Mouse (Mus musculus): ENCODE measurements around the gene Mrpl34. TPM values are rescaled to one million over a fixed set of nuclear protein-coding genes. Genes with fewer than 3 reads are reported as not detected.

Gene Mrpl34
- 16.9 TPM for polyA plus RNA-seq (2014; fragmentation: Illumina TruSeq; extraction: RNeasy Lipid Tissue Mini Kit (QIAGEN cat#74804); ENCODE audit: low read depth, low replicate concordance)

DNA sequence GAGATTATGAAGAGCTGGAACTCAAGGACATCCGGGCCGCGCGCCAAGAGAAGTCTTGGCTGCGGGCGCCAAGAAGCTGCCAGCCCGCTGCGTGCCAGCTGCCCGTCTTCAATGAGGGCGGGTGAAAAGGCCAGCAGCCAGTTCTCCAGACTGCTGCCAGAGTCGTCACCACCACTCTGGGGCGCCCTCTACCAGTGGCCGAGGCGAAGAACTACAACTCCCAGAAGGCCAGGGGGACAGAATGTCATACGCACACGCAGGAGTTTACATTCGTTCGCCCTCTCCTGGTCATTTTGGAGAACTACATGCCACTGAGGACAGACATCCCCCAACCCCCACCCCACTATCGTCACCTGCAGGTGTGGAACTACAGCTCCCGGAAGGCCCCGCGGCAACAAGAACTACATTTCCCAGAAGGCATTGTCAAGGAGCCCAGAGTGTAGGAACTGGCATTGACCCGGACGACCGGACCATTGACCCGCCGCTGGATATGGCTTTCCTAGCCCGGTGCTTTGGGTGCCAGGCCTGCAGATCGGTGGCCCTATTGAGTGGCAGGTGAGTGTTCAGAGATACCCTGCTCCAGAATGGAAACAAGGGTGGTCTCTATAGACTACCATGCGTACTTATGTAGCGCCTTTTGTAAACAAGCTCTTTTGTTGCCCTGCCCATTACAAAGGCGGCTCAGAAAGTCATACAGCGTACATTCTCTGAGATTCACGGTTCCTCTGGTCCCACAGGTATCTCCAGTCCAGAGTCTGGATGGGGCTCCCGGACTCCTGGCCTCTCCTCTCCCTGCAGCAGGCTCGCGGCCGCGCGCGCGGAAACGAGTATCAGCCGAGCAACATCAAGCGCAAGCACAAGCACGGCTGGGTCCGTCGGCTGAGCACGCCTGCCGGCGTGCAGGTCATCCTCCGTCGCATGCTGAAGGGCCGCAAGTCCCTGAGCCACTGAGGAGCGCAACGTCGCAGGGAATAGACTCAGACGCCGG lies at the start of gene Mrpl34:
Gene Mrpl34 (plus strand): TSS at position 447 of the 988 bp plus-strand sequence.

DNA sequence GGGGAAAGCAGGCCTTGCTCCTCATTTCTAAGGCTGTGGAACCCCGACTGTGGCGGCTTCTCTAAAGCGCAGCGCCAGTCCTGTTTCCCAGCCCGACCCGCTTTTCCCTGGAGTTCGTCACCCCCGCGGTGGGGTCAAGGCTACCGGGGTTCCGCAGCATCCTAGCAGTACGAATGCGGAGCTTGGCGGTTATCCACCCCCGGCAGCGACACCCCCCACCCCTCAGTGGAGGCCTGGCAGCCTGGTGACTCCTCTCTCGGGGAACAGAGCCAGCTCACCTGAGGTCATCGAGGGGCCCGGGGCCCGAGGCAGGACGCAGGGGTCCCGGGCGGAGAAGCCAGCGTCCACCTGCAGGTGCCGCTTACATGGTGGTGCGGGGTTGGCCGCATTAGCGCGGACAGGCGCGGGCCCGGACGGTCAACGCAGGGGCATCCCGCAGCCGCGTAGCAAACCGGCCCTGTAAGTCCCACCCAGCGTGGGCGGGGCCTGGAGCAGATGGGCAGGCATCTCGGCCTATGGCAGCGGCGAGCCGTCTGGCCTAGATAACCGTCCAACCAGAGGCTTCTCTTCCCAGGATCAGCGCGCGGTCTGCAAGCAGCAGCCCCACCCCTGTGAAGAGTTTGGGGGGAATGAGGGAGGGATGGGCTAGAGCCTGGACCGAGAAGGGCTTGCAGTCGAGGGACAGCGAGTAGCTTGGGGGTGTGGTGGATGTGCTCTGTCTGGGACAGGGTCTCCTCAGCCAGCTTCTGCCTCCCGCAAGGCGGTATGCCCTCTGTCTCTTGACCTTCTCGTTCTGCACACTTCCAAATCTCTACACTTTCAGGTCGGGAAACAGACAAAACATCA lies 1.3 kb upstream of the Mrpl34 start, which contains the start of gene Abhd8:
Gene Abhd8 (minus strand): TSS at position 468 of the 846 bp plus-strand sequence.

DNA sequence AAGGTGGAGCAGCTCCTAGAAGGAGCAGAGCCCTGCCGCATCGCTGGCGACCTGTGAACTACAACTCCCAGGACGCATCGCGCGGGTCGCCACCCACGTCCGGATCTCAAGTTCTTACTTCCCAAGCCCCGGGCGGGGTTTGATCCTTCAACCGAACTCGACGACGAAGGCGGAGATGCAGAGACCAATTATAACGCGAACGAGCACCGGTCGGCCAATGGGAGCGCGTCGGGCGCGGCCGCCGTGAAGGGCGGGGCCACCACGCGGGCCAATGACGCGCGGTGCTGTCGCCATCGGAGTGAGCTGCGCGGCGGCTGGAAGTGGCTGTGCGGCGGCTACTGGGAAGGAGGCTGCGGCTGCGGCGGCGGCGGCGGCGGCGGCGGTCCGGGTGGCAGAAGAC lies 4.2 kb downstream of the Mrpl34 start, which contains the start of gene Dda1:
Gene Dda1 (plus strand): TSS at position 284 of the 400 bp plus-strand sequence.

DNA sequence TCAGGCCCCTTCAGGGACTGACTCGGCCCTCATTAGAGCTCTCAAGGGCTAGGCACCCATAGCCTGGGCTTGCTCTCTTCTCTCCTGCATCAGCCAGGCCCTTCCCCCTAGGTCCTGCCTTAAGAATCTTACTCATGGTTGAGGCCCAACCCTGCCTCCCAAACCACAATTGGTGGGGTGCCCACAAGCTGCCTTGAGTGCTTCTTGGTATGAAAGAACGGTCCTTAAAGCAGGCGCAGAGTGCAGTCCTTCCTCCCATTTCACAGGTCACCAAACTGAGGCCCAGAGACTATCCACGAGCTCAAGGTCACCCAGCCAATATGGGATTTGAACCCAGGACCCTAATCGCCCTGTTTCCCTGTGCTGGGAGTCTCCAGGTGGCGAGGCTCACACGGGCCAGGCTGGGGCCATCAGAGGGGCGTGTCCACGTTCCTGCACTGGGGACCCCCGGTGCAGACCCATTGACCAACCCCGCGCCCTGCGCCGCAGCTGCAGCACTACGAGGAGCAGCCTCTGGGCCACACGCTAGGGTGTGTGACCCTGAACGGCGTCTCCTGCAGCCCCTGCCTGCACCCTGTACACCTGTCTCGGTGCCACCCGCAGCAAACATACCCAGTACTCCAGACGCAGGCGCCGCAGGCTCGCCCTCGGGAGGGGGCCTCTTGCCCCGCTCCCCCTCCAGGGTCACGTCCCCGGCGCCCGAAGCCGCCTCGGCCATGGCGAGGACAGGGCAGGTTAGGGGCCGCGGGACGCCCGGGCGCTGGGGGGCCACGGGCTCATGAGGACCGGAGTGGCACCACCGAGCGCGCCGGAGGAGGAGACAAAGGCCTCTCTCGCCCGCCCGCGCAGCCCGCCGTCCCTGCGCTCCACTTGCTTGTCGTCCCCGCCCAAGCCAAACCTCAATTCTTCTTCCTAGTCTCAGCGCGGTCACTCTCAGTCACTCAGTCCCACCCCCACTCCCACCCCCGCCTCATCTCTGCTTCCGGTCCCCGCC lies 20.7 kb downstream of the Mrpl34 start, which contains the start of gene Ano8:
Gene Ano8 (minus strand): TSS at position 822 of the 994 bp plus-strand sequence.

DNA sequence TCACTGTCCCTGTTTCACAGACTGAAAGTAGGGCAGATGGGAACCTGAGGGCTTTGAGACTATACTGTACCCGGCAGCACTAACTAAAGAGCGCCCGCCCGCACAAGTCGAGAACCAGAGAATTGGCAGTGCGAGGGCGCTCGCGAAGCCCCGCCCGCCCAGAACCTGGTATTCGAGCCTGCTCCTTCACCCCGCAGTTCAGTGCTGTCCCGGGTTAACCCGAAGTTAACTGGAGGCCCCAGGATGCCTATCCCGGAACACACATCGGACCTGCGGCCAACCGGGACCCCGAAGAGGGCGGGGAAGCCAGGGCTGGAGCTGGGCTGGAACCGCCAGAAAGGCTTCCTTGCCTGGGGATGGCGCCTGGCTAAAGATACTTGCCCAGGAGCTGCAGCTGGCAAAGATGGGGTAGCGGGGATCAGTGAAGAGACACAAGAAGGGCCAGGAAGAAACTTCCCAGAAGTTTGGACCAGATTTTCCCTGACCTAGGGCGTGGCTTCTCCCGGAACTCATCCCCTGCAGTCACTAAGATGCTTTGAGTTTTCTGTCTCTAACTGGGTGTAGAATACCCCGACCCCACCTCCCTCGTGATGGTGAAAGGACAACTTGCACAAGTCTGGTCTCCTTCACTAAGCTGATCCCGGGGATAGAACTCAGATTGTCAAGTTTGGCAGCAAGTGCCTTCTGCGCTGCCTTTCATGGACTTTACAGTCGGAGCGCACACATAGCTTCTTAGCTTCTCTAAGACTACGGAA lies 23.1 kb downstream of the Mrpl34 start, which contains the start of gene Gtpbp3:
Gene Gtpbp3 (plus strand): TSS at position 413 of the 755 bp plus-strand sequence.

DNA sequence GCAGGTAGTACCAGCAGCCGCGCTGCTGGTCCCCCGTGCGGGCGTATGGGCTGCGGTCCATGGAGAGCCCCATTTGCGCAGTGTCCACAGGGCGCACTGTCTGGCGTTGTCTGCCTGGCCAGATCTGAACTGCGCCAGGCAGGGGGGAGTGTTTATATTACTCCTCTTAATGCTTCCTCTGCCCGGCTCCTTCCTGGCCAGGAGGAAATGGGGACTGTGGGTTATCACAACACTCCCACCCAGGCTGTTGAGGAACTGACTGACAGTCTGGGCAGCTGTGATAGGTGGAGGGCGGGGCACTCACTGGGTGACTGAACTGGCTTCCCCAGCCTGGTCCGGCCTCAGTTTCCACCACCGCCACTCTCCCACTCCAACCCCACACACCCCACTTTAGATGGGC lies 46.9 kb downstream of the Mrpl34 start, which contains the start of gene Plvap:
Gene Plvap (minus strand): TSS at position 109 of the 400 bp plus-strand sequence.

Other genes starting within 250 kb of the Mrpl34 start
- 1.3 TPM for gene Myo9b, start 192.2 kb upstream of the Mrpl34 start, polyA plus RNA-seq (2014; fragmentation: Illumina TruSeq; extraction: RNeasy Lipid Tissue Mini Kit (QIAGEN cat#74804); ENCODE audit: low read depth, low replicate concordance)
- 1.9 TPM for gene Haus8, start 192.0 kb upstream of the Mrpl34 start, polyA plus RNA-seq (2014; fragmentation: Illumina TruSeq; extraction: RNeasy Lipid Tissue Mini Kit (QIAGEN cat#74804); ENCODE audit: low read depth, low replicate concordance)
- 2.1 TPM for gene Use1, start 98.1 kb upstream of the Mrpl34 start, polyA plus RNA-seq (2014; fragmentation: Illumina TruSeq; extraction: RNeasy Lipid Tissue Mini Kit (QIAGEN cat#74804); ENCODE audit: low read depth, low replicate concordance)
- 2.1 TPM for gene Ocel1, start 93.7 kb upstream of the Mrpl34 start, polyA plus RNA-seq (2014; fragmentation: Illumina TruSeq; extraction: RNeasy Lipid Tissue Mini Kit (QIAGEN cat#74804); ENCODE audit: low read depth, low replicate concordance)
- gene Nr2f6, start 83.0 kb upstream of the Mrpl34 start, polyA plus RNA-seq (2014; fragmentation: Illumina TruSeq; extraction: RNeasy Lipid Tissue Mini Kit (QIAGEN cat#74804); ENCODE audit: low read depth, low replicate concordance) = 2.5 TPM
- 0.89 TPM for gene Ushbp1, start 69.2 kb upstream of the Mrpl34 start, polyA plus RNA-seq (2014; fragmentation: Illumina TruSeq; extraction: RNeasy Lipid Tissue Mini Kit (QIAGEN cat#74804); ENCODE audit: low read depth, low replicate concordance)
- gene Babam1, start 68.1 kb upstream of the Mrpl34 start, polyA plus RNA-seq (2014; fragmentation: Illumina TruSeq; extraction: RNeasy Lipid Tissue Mini Kit (QIAGEN cat#74804); ENCODE audit: low read depth, low replicate concordance) = 17.8 TPM
- gene Ankle1, start 58.9 kb upstream of the Mrpl34 start, polyA plus RNA-seq (2014; fragmentation: Illumina TruSeq; extraction: RNeasy Lipid Tissue Mini Kit (QIAGEN cat#74804); ENCODE audit: low read depth, low replicate concordance) = not detected
- 0.77 TPM for gene Abhd8, start 1.3 kb upstream of the Mrpl34 start, polyA plus RNA-seq (2014; fragmentation: Illumina TruSeq; extraction: RNeasy Lipid Tissue Mini Kit (QIAGEN cat#74804); ENCODE audit: low read depth, low replicate concordance)
- 1.3 TPM for gene Dda1, start 4.2 kb downstream of the Mrpl34 start, polyA plus RNA-seq (2014; fragmentation: Illumina TruSeq; extraction: RNeasy Lipid Tissue Mini Kit (QIAGEN cat#74804); ENCODE audit: low read depth, low replicate concordance)
- 0.85 TPM for gene Ano8, start 21.0 kb downstream of the Mrpl34 start, polyA plus RNA-seq (2014; fragmentation: Illumina TruSeq; extraction: RNeasy Lipid Tissue Mini Kit (QIAGEN cat#74804); ENCODE audit: low read depth, low replicate concordance)
- 1.4 TPM for gene Gtpbp3, start 23.1 kb downstream of the Mrpl34 start, polyA plus RNA-seq (2014; fragmentation: Illumina TruSeq; extraction: RNeasy Lipid Tissue Mini Kit (QIAGEN cat#74804); ENCODE audit: low read depth, low replicate concordance)
- gene Plvap, start 46.8 kb downstream of the Mrpl34 start, polyA plus RNA-seq (2014; fragmentation: Illumina TruSeq; extraction: RNeasy Lipid Tissue Mini Kit (QIAGEN cat#74804); ENCODE audit: low read depth, low replicate concordance) = 6.2 TPM
- gene Ccdc194, start 60.8 kb downstream of the Mrpl34 start, polyA plus RNA-seq (2014; fragmentation: Illumina TruSeq; extraction: RNeasy Lipid Tissue Mini Kit (QIAGEN cat#74804); ENCODE audit: low read depth, low replicate concordance) = not detected
- gene Bst2, start 72.5 kb downstream of the Mrpl34 start, polyA plus RNA-seq (2014; fragmentation: Illumina TruSeq; extraction: RNeasy Lipid Tissue Mini Kit (QIAGEN cat#74804); ENCODE audit: low read depth, low replicate concordance) = 2.2 TPM
- 1.8 TPM for gene Mvb12a, start 78.0 kb downstream of the Mrpl34 start, polyA plus RNA-seq (2014; fragmentation: Illumina TruSeq; extraction: RNeasy Lipid Tissue Mini Kit (QIAGEN cat#74804); ENCODE audit: low read depth, low replicate concordance)
- 2.3 TPM for gene Tmem221, start 93.9 kb downstream of the Mrpl34 start, polyA plus RNA-seq (2014; fragmentation: Illumina TruSeq; extraction: RNeasy Lipid Tissue Mini Kit (QIAGEN cat#74804); ENCODE audit: low read depth, low replicate concordance)
- gene Nxnl1, start 101.6 kb downstream of the Mrpl34 start, polyA plus RNA-seq (2014; fragmentation: Illumina TruSeq; extraction: RNeasy Lipid Tissue Mini Kit (QIAGEN cat#74804); ENCODE audit: low read depth, low replicate concordance) = 0.20 TPM
- 1.6 TPM for gene Slc27a1, start 103.9 kb downstream of the Mrpl34 start, polyA plus RNA-seq (2014; fragmentation: Illumina TruSeq; extraction: RNeasy Lipid Tissue Mini Kit (QIAGEN cat#74804); ENCODE audit: low read depth, low replicate concordance)
- gene Pgls, start 127.2 kb downstream of the Mrpl34 start, polyA plus RNA-seq (2014; fragmentation: Illumina TruSeq; extraction: RNeasy Lipid Tissue Mini Kit (QIAGEN cat#74804); ENCODE audit: low read depth, low replicate concordance) = 0.20 TPM
- not detected for gene Fam129c, start 132.7 kb downstream of the Mrpl34 start, polyA plus RNA-seq (2014; fragmentation: Illumina TruSeq; extraction: RNeasy Lipid Tissue Mini Kit (QIAGEN cat#74804); ENCODE audit: low read depth, low replicate concordance)
- 26.0 TPM for gene Colgalt1, start 146.0 kb downstream of the Mrpl34 start, polyA plus RNA-seq (2014; fragmentation: Illumina TruSeq; extraction: RNeasy Lipid Tissue Mini Kit (QIAGEN cat#74804); ENCODE audit: low read depth, low replicate concordance)
- gene Unc13a, start 206.8 kb downstream of the Mrpl34 start, polyA plus RNA-seq (2014; fragmentation: Illumina TruSeq; extraction: RNeasy Lipid Tissue Mini Kit (QIAGEN cat#74804); ENCODE audit: low read depth, low replicate concordance) = not detected
- gene Jak3, start 211.3 kb downstream of the Mrpl34 start, polyA plus RNA-seq (2014; fragmentation: Illumina TruSeq; extraction: RNeasy Lipid Tissue Mini Kit (QIAGEN cat#74804); ENCODE audit: low read depth, low replicate concordance) = not detected
- gene Insl3, start 224.3 kb downstream of the Mrpl34 start, polyA plus RNA-seq (2014; fragmentation: Illumina TruSeq; extraction: RNeasy Lipid Tissue Mini Kit (QIAGEN cat#74804); ENCODE audit: low read depth, low replicate concordance) = not detected
- 2.9 TPM for gene B3gnt3, start 236.8 kb downstream of the Mrpl34 start, polyA plus RNA-seq (2014; fragmentation: Illumina TruSeq; extraction: RNeasy Lipid Tissue Mini Kit (QIAGEN cat#74804); ENCODE audit: low read depth, low replicate concordance)

All from kidney, adult 10 weeks (tissue).